Mouse (Mus musculus) limb, embryonic 12.5 days (tissue): ENCODE results near the gene Cavin1. TPM values are rescaled to one million over a fixed set of nuclear protein-coding genes. Genes with fewer than 3 reads are reported as not detected.

Experiments used
- ATAC-seq: fragments of 200-750 bp; cut with Nextera tagmentation; 2 replicates; pipeline ENCODE4 v1.8.0; 2017; ENCODE audit warnings: low read depth, moderate TSS enrichment; ENCODE audit not compliant: insufficient number of reproducible peaks, insufficient read depth, low FRiP score, low TSS enrichment
- H3K27ac ChIP-seq: fragments of 300-500 bp; sonication (generic); 2 replicates; pipeline ENCODE4 v1.5.1; 2016; ENCODE audit warnings: mild to moderate bottlenecking, moderate library complexity
- H3K27me3 ChIP-seq: fragments of 300-500 bp; sonication (generic); 2 replicates; pipeline ENCODE4 v1.6.1; 2016; ENCODE audit warnings: mild to moderate bottlenecking, moderate library complexity
- H3K36me3 ChIP-seq: fragments of 300-500 bp; sonication (generic); 2 replicates; pipeline ENCODE4 v1.6.1; 2016; ENCODE audit warnings: mild to moderate bottlenecking, moderate library complexity
- H3K4me1 ChIP-seq: fragments of 300-500 bp; sonication (generic); replicated peaks from 2 replicates; pipeline ENCODE4 v1.6.1; 2016
- H3K4me2 ChIP-seq: fragments of 300-500 bp; sonication (generic); 2 replicates; pipeline ENCODE4 v1.6.1; 2016; ENCODE audit warnings: mild to moderate bottlenecking, moderate library complexity
- H3K4me3 ChIP-seq: fragments of 300-500 bp; sonication (generic); replicated peaks from 2 replicates; pipeline ENCODE4 v1.5.1; 2016; ENCODE audit warnings: mild to moderate bottlenecking
- H3K9ac ChIP-seq: fragments of 300-500 bp; sonication (generic); replicated peaks from 2 replicates; pipeline ENCODE4 v1.6.1; 2016; ENCODE audit warnings: mild to moderate bottlenecking, moderate library complexity
- H3K9me3 ChIP-seq: fragments of 300-500 bp; sonication (generic); 2 replicates; pipeline ENCODE4 v1.6.1; 2016; ENCODE audit warnings: mild to moderate bottlenecking, moderate library complexity
- WGBS: fragments of 180-500 bp; shearing (Covaris S2); methylation state at CpG from one replicate; pipeline ENCODE4 v1.1.7; 2016; 5-methylcytosine and 5-hydroxymethylcytosine counted together
- polyA plus RNA-seq: library from polyadenylated mRNA; unstranded; fragments of >200 nt; fragmentation: Nextera tagmentation; extraction: Ambion mirVana; gene quantifications from 2 replicates; pipeline ENCODE4 v1.2.1, GENCODE M21; 2016

The Cavin1 gene
- polyA plus RNA-seq, 1 experiment from 2014 or later: 38.4 TPM

GRCm38 (mm10) chr11:100967376-100967775, 3.3 kb downstream of the Cavin1 start:
- Histone ChIP-seq H3K36me3 (no peaks in the 10 kb centered on the region), H3K4me1 (peaks cover 24% of the 10 kb centered on the region), H3K9me3 (no peaks in the 10 kb centered on the region), H3K9ac (no peak overlapping the region), H3K27me3 (peaks cover 88% of the 10 kb centered on the region), H3K4me2 (no peak overlapping the region), H3K4me3 (no peak overlapping the region), H3K27ac (no peak overlapping the region)
- ATAC-seq: no peak
- WGBS: 63% methylated on average over 5 of the region's 5 CpGs

- H3K4me1 ChIP-seq: peaks cover 25% of the 10 kb centered on the region
- H3K4me3 ChIP-seq: no peak overlapping the region
- no peak overlapping the region for H3K4me2 ChIP-seq
- ATAC-seq: no peak
- no peak overlapping the region for H3K27ac ChIP-seq
- H3K9me3 ChIP-seq: no peaks in the 10 kb centered on the region
- WGBS: 80% methylated on average over 6 of the region's 6 CpGs
- H3K9ac ChIP-seq: no peak overlapping the region
- H3K27me3 ChIP-seq: peaks cover 74% of the 10 kb centered on the region
- H3K36me3 ChIP-seq: no peaks in the 10 kb centered on the region
Measured at GRCm38 (mm10) chr11:100965760-100966159, 4.9 kb downstream of the Cavin1 start.

- peaks cover 26% of the 10 kb centered on the region for H3K4me1 ChIP-seq
- H3K27me3 ChIP-seq: peaks cover 73% of the 10 kb centered on the region
- no peak overlapping the region for H3K4me3 ChIP-seq
- ATAC-seq: no peak
- no peaks in the 10 kb centered on the region for H3K36me3 ChIP-seq
- WGBS: 85% methylated on average over 6 of the region's 6 CpGs
- H3K4me2 ChIP-seq: no peak overlapping the region
- no peak overlapping the region for H3K9ac ChIP-seq
- no peaks in the 10 kb centered on the region for H3K9me3 ChIP-seq
- no peak overlapping the region for H3K27ac ChIP-seq
Measured at GRCm38 (mm10) chr11:100964901-100965542, 5.7 kb downstream of the Cavin1 start.

- ATAC-seq: no peak
- Histone ChIP-seq H3K4me3 (no peak overlapping the region), H3K27ac (no peak overlapping the region), H3K27me3 (peaks cover 70% of the 10 kb centered on the region), H3K4me2 (no peak overlapping the region), H3K9ac (no peak overlapping the region), H3K9me3 (no peaks in the 10 kb centered on the region), H3K4me1 (peaks cover 24% of the 10 kb centered on the region), H3K36me3 (no peaks in the 10 kb centered on the region)
- WGBS: 83% methylated on average over 7 of the region's 7 CpGs
Measured at GRCm38 (mm10) chr11:100964180-100964579, 6.5 kb downstream of the Cavin1 start.

GRCm38 (mm10) chr11:100963647-100964046, 7.0 kb downstream of the Cavin1 start:
- H3K27me3 ChIP-seq: peaks cover 70% of the 10 kb centered on the region
- H3K36me3 ChIP-seq: no peaks in the 10 kb centered on the region
- no peak for ATAC-seq
- H3K9ac ChIP-seq: no peak overlapping the region; the same call in 1 of the 2 replicates
- no peaks in the 10 kb centered on the region for H3K9me3 ChIP-seq
- no peak overlapping the region for H3K27ac ChIP-seq
- H3K4me1 ChIP-seq: peaks cover 24% of the 10 kb centered on the region
- 84% methylated on average over 9 of the region's 9 CpGs for WGBS
- H3K4me2 ChIP-seq: no peak overlapping the region
- H3K4me3 ChIP-seq: no peak overlapping the region

- Histone ChIP-seq H3K9me3 (no peaks in the 10 kb centered on the region), H3K27ac (peak overlapping the region; percentile 59; the same call in 1 of the 2 replicates), H3K9ac (no peak overlapping the region), H3K36me3 (no peaks in the 10 kb centered on the region), H3K27me3 (peaks cover 70% of the 10 kb centered on the region), H3K4me1 (peaks cover 28% of the 10 kb centered on the region), H3K4me3 (no peak overlapping the region), H3K4me2 (no peak overlapping the region)
- ATAC-seq: no peak
- 52% methylated on average over 9 of the region's 9 CpGs for WGBS
Measured at GRCm38 (mm10) chr11:100962371-100962911, 8.2 kb downstream of the Cavin1 start.

- Histone ChIP-seq H3K36me3 (no peaks in the 10 kb centered on the region), H3K9me3 (no peaks in the 10 kb centered on the region), H3K9ac (no peak overlapping the region), H3K4me3 (no peak overlapping the region), H3K27ac (no peak overlapping the region), H3K27me3 (peaks cover 60% of the 10 kb centered on the region), H3K4me2 (peak overlapping the region; percentile 26), H3K4me1 (peaks cover 28% of the 10 kb centered on the region)
- no peak for ATAC-seq
- 18% methylated on average over 6 of the region's 6 CpGs for WGBS
Measured at GRCm38 (mm10) chr11:100960540-100960939, 10.1 kb downstream of the Cavin1 start.

- H3K27me3 ChIP-seq: peaks cover 53% of the 10 kb centered on the region
- H3K36me3 ChIP-seq: no peaks in the 10 kb centered on the region
- peaks cover 28% of the 10 kb centered on the region for H3K4me1 ChIP-seq
- no peak overlapping the region for H3K27ac ChIP-seq
- no peaks in the 10 kb centered on the region for H3K9me3 ChIP-seq
- no peak for ATAC-seq
- H3K9ac ChIP-seq: no peak overlapping the region
- 32% methylated on average over 3 of the region's 3 CpGs for WGBS
- no peak overlapping the region for H3K4me3 ChIP-seq
- H3K4me2 ChIP-seq: peak overlapping the region; percentile 58; the same call in 1 of the 2 replicates
Measured at GRCm38 (mm10) chr11:100959826-100960225, 10.9 kb downstream of the Cavin1 start.

GRCm38 (mm10) chr11:100959464-100959810, 11.2 kb downstream of the Cavin1 start:
- H3K9me3 ChIP-seq: no peaks in the 10 kb centered on the region
- H3K4me2 ChIP-seq: peak overlapping the region; percentile 58
- H3K27me3 ChIP-seq: peaks cover 49% of the 10 kb centered on the region
- no peak overlapping the region for H3K27ac ChIP-seq
- H3K36me3 ChIP-seq: no peaks in the 10 kb centered on the region
- ATAC-seq: no peak
- 4% methylated on average over 14 of the region's 14 CpGs for WGBS
- H3K4me1 ChIP-seq: peaks cover 28% of the 10 kb centered on the region
- peak overlapping the region; percentile 35 for H3K4me3 ChIP-seq
- no peak overlapping the region for H3K9ac ChIP-seq

GRCm38 (mm10) chr11:100958613-100959463, 11.8 kb downstream of the Cavin1 start:
- Histone ChIP-seq H3K4me2 (peak overlapping the region; percentile 58), H3K9ac (0 out of 2 replicates have a peak overlapping the region, but pooled peaks have one; percentile 42), H3K36me3 (no peaks in the 10 kb centered on the region), H3K27ac (no peak overlapping the region), H3K4me3 (peak overlapping the region; percentile 35), H3K9me3 (no peaks in the 10 kb centered on the region), H3K27me3 (peaks cover 45% of the 10 kb centered on the region), H3K4me1 (peaks cover 28% of the 10 kb centered on the region)
- WGBS: 6% methylated on average over 76 of the region's 76 CpGs
- ATAC-seq: no peak

GRCm38 (mm10) chr11:100957915-100958469, 12.7 kb downstream of the Cavin1 start:
- H3K4me1 ChIP-seq: peaks cover 28% of the 10 kb centered on the region
- H3K27ac ChIP-seq: no peak overlapping the region
- H3K9me3 ChIP-seq: no peaks in the 10 kb centered on the region
- no peak overlapping the region for H3K4me2 ChIP-seq
- WGBS: 37% methylated on average over 6 of the region's 6 CpGs
- no peak overlapping the region for H3K9ac ChIP-seq
- no peak for ATAC-seq
- no peak overlapping the region for H3K4me3 ChIP-seq
- H3K27me3 ChIP-seq: peaks cover 43% of the 10 kb centered on the region
- no peaks in the 10 kb centered on the region for H3K36me3 ChIP-seq
